Mouse (Mus musculus) ovary, adult 18-20 months (tissue): Measurements from ENCODE around the gene Kctd20.

Experiments used
- DNase-seq: peaks from one replicate; pipeline ENCODE4 v3.0.0; 2022; ENCODE audit warnings: low spot score, mixed read lengths

Gene Kctd20

GRCm38 (mm10) chr17:28951831-28952799 is at the start of gene Kctd20:
TSS of gene Kctd20 (plus strand) at chr17:28951950.
- DNase-seq, result peak; percentile 86

- DNase-seq, result no peak
These were observed 47.0 kb upstream of the Kctd20 start for GRCm38 (mm10) chr17:28904546-28905376.

GRCm38 (mm10) chr17:28905377-28905916 is 46.3 kb upstream of the Kctd20 start:
- DNase-seq, result no peak

GRCm38 (mm10) chr17:28907959-28908358 is 43.8 kb upstream of the Kctd20 start:
- DNase-seq, result no peak

GRCm38 (mm10) chr17:28909252-28909941 is 42.4 kb upstream of the Kctd20 start:
- DNase-seq, result no peak

- no peak for DNase-seq
These were observed 41.6 kb upstream of the Kctd20 start for GRCm38 (mm10) chr17:28910139-28910538.

GRCm38 (mm10) chr17:28913200-28913599 is 38.5 kb upstream of the Kctd20 start:
- DNase-seq, result peak; percentile 17

GRCm38 (mm10) chr17:28913940-28914339 is 37.8 kb upstream of the Kctd20 start:
- no peak for DNase-seq

GRCm38 (mm10) chr17:28915060-28915628 is 36.6 kb upstream of the Kctd20 start, which contains the start of gene 4930539E08Rik:
TSS of gene 4930539E08Rik (minus strand) at chr17:28915324.
- DNase-seq, result no peak

- no peak for DNase-seq
These were observed 35.2 kb upstream of the Kctd20 start for GRCm38 (mm10) chr17:28916520-28916919.

GRCm38 (mm10) chr17:28921086-28921485 is 30.7 kb upstream of the Kctd20 start:
- peak; percentile 52 for DNase-seq

GRCm38 (mm10) chr17:28922096-28922495 is 29.7 kb upstream of the Kctd20 start:
- DNase-seq, result no peak

- DNase-seq, result no peak
These were observed 26.7 kb upstream of the Kctd20 start for GRCm38 (mm10) chr17:28924957-28925595.

- peak; percentile 34 for DNase-seq
These were observed 25.4 kb upstream of the Kctd20 start for GRCm38 (mm10) chr17:28926380-28926779.

GRCm38 (mm10) chr17:28926866-28927635 is 24.7 kb upstream of the Kctd20 start:
- DNase-seq, result no peak

- no peak for DNase-seq
These were observed 23.7 kb upstream of the Kctd20 start for GRCm38 (mm10) chr17:28928004-28928403.

GRCm38 (mm10) chr17:28929369-28929768 is 22.4 kb upstream of the Kctd20 start:
- DNase-seq, result no peak

- DNase-seq, result peak; percentile 82
These were observed 21.2 kb upstream of the Kctd20 start for GRCm38 (mm10) chr17:28930392-28931074.

- no peak for DNase-seq
These were observed 20.1 kb upstream of the Kctd20 start for GRCm38 (mm10) chr17:28931436-28932211.
